Mouse (Mus musculus): ENCODE data around the gene Map1lc3b. TPM values are rescaled to one million over a fixed set of nuclear protein-coding genes. Genes with fewer than 3 reads are reported as not detected.
A peak's percentile ranks its signal among the peaks of the same experiment; 100 is the strongest.

The Map1lc3b gene
- polyA plus RNA-seq, 1 experiment from 2014 or later = 248 TPM

DNA sequence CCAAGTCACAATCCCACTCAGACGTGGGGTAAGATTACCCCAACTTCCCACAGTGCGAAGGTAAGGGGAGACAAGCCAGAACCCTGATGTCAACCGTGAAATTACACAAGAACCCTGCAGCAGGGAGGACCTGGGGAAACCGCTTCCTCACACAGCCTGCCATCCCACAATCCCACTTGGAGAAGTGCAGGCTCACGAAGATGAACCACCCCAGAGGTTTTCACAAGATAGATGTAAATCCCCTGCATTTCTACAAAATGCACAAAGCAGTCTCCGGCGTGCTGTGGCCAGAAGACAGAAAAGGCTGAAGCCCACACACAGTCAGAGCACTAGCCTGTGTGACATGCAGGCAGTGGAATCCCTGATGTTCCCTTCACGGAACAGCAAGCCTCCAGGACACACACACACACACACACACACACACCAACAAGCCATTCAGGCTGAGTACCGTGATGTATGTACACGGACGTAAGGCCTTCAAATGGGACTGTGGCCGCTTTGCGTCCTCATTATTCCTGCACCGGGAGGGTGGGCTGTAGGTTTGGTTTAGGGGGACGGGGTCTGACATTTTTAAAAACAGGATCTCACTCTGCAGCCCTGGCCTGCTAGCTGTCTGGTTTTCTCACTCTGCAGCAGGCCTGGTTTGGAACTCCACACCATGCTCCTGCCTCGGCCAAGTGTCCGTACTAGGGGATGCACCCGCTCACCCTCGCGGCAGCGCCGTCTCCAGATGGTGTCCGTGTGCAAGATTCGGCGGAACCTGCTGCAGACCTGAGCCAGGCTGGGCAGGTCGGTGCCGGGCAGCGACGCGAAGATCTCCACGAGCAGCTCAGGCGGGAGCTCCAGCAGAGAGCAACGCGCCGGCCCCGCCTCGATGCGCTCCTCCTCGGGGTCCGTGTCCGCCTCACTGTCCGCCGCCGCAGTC lies 12.1 kb upstream of the Map1lc3b start:
- Histone ChIP-seq H3K4me3 (replicated peaks) (peak overlapping the region; percentile 88), H3K36me3 (replicated peaks) (no peaks in the 10 kb centered on the region), H3K4me2 (peak overlapping the region; percentile 67), H3K27me3 (no peaks in the 10 kb centered on the region), H3K27ac (peak overlapping the region; percentile 69), H3K9me3 (no peaks in the 10 kb centered on the region), H3K9ac (peak overlapping the region; percentile 85), H3K4me1 (peaks cover 30% of the 10 kb centered on the region)
- ATAC-seq (ENCODE audit: low FRiP score) = peak; percentile 30; the same call in 1 of the 2 replicates
- 2% methylated on average over 43 of the region's 44 CpGs for WGBS

DNA sequence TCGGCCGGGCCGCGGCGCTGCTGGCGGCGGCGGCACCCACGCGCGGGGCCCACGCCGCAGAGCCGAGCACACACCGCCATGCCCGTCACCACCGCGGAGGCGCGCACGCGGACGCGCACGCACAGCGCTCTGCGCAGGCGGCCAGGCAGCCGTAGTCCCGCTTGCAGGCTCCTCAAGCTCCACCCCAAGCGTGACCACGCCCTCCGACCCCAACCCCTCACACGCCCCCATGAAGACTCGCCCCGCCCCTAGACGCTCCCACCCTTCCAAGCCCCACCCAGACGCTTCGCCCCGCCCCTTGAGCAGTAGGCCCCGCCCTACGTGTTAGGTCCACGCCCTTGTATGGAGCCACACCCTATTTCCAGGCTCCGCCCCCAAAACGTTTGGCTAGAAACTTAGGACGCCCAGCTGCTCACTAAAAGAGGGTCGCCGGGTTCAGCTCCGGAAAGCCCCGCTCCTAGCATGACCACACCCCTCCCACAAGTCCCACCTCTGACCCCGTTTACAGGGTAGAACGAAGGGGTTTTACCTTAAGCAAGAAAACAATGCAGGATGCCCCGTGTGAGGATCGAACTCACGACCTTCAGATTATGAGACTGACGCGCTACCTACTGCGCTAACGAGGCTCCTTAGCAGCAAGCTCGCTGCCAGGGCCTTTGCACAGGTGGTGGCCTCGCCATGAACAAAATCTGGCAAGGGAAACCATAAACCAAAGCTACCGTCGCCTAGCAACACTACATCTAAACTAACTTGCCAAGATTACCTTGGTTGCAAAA lies 11.3 kb upstream of the Map1lc3b start, which contains the start of gene Fbxo31:
Fbxo31 (minus strand) TSS at position 131 of the 776 bp plus-strand sequence.
- Histone ChIP-seq H3K4me2 (peak within 1 kb of the TSS; percentile 67), H3K4me3 (replicated peaks) (peak within 1 kb of the TSS; percentile 88), H3K27ac (peak within 1 kb of the TSS; percentile 69), H3K9ac (peak within 1 kb of the TSS; percentile 85), H3K36me3 (replicated peaks) (no peaks in the 10 kb centered on the region), H3K4me1 (peaks cover 30% of the 10 kb centered on the region), H3K27me3 (no peaks in the 10 kb centered on the region), H3K9me3 (no peaks in the 10 kb centered on the region)
- ATAC-seq (ENCODE audit: low FRiP score) = peak; percentile 95
- under 1% methylated on average over 62 of the region's 63 CpGs for WGBS

DNA sequence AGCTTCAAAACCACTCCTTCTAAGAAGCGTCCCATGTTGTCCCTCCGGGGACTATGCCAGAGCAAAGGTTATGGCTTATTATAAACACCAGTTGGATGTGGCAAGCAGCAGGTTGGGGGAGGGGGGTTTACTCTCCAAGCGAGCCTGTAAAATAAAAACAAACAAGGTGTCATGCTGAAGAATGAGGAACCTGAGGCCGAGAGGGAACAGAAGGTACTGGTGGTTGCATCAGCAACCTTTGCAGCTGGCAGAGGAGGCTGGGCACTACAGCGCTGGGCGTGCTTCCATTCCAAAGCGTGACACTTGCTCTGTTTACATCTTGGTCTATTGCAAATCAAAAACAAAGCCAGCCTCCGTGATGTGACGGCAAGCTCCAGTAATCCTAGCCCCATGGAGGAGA lies 9.7 kb upstream of the Map1lc3b start:
- Histone ChIP-seq H3K27me3 (no peaks in the 10 kb centered on the region), H3K36me3 (replicated peaks) (no peaks in the 10 kb centered on the region), H3K27ac (no peak overlapping the region), H3K4me2 (no peak overlapping the region), H3K9me3 (no peaks in the 10 kb centered on the region), H3K4me3 (replicated peaks) (no peak overlapping the region), H3K9ac (no peak overlapping the region), H3K4me1 (peaks cover 35% of the 10 kb centered on the region)
- ATAC-seq (ENCODE audit: low FRiP score) = no peak
- WGBS = 47% methylated on average over 9 of the region's 9 CpGs

DNA sequence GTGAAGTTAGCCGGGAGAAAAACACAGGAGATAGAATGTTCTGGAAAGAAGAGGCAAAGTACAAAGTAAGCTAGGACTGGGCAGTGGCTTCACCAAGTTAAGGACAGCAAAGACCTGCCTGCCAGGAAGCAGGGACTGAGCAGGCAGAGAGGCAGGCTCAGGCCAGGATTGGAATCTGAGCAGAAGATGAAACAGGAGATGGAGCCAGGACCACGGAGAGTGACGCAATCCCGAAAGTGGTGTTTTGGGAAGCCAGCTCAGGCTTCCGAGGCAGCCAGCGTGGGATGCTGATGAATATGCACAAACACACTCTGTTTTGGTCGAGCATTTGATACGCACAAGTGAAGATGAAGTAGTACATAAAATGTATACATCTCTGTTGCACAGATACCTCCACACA lies 6.5 kb upstream of the Map1lc3b start:
- Histone ChIP-seq H3K9me3 (no peaks in the 10 kb centered on the region), H3K36me3 (replicated peaks) (no peaks in the 10 kb centered on the region), H3K4me2 (no peak overlapping the region), H3K27ac (no peak overlapping the region), H3K4me1 (peaks cover 14% of the 10 kb centered on the region), H3K9ac (no peak overlapping the region), H3K4me3 (replicated peaks) (no peak overlapping the region), H3K27me3 (0 out of 2 replicates have a peak, but pooled peaks cover 3% of the 10 kb centered on the region)
- 65% methylated on average over 8 of the region's 8 CpGs for WGBS
- no peak for ATAC-seq (ENCODE audit: low FRiP score)

DNA sequence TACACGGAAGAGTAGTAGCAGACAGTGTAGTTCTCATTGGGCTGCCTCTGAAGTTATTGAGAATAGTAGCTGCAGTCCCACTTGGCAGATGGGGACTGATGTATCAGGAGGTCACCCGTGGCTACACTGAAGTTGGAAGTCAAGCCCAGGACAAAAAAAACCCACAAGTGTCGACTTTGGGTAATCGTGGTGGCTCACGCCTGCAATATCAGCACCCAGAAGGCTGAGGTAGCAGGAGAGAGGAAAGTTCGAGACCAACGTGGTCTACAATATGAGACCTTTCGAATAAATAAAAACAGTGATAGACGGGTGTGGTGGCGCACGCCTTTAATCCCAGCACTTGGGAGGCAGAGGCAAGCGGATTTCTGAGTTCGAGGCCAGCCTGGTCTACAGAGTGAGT lies 5.4 kb upstream of the Map1lc3b start:
- no peaks in the 10 kb centered on the region for H3K9me3 ChIP-seq
- H3K27ac ChIP-seq = no peak overlapping the region
- peak overlapping the region; percentile 71 for H3K4me2 ChIP-seq
- WGBS = 48% methylated on average over 13 of the region's 13 CpGs
- H3K4me1 ChIP-seq = peaks cover 10% of the 10 kb centered on the region
- H3K9ac ChIP-seq = no peak overlapping the region; the same call in 1 of the 2 replicates
- no peak for ATAC-seq (ENCODE audit: low FRiP score)
- H3K27me3 ChIP-seq = 0 out of 2 replicates have a peak, but pooled peaks cover 3% of the 10 kb centered on the region
- H3K36me3 ChIP-seq (replicated peaks) = no peaks in the 10 kb centered on the region
- H3K4me3 ChIP-seq (replicated peaks) = peak overlapping the region; percentile 61

DNA sequence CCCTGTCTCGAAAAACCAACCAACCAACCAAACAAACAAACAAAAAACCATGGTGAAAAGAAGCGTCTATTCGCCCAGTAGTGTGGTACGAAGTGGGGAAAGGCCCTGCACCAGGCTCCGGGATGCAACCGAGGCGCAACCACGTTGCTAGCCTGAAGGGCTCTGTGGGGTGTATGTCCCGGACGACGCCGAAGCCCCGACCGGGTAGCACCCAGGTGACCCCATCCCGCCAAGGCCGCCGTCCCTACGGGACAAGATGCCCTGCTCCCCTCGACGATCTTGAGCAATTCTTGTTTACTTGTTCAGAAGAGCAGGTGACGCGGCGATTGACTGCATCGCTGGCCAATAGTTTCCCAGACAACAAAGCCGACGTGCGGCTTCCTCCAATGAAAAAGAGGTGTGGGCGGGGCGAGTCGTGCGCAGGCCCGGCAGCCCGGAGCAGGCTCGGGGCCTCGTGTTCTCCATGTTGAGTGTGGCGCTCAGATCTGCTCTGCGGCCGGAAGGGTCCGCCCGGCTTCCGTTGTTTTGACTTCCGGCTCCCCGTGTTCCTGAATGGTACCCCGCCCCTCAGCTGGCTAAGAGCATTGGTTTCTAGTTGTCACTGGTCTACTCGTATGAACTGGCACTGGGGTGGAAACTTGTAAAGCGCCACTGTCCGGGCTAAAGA lies 4.9 kb upstream of the Map1lc3b start:
- ATAC-seq (ENCODE audit: low FRiP score) = peak; percentile 96
- Histone ChIP-seq H3K9ac (peak overlapping the region; percentile 59), H3K4me1 (peaks cover 13% of the 10 kb centered on the region), H3K27me3 (0 out of 2 replicates have a peak, but pooled peaks cover 3% of the 10 kb centered on the region), H3K4me2 (peak overlapping the region; percentile 71), H3K27ac (no peak overlapping the region), H3K4me3 (replicated peaks) (peak overlapping the region; percentile 61), H3K36me3 (replicated peaks) (no peaks in the 10 kb centered on the region), H3K9me3 (no peaks in the 10 kb centered on the region)
- WGBS = 1% methylated on average over 47 of the region's 47 CpGs

DNA sequence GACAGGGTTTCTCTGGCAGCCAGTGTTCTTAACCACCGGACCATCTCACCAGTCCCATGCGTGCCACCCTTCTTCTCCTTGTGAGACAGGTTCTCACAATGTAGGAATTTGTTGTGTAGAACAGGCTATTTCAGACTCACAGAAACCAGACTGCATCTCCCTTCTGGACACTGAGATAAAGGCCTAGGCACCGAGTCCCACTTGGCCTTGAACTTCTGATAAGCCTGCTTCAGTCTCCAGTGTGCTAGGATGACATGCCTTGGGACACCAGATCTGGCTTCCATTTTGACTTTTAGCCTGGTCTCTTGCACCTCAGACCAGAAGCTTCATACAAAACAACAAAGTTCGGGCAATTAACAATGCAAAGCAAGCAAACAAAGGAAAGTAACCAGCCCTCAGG lies 1.4 kb upstream of the Map1lc3b start:
- H3K36me3 ChIP-seq (replicated peaks) = peaks cover 6% of the 10 kb centered on the region
- WGBS = 83% methylated on average over 4 of the region's 4 CpGs
- no peak overlapping the region for H3K9ac ChIP-seq
- H3K4me2 ChIP-seq = no peak overlapping the region
- H3K4me3 ChIP-seq (replicated peaks) = no peak overlapping the region
- H3K27me3 ChIP-seq = 0 out of 2 replicates have a peak, but pooled peaks cover 3% of the 10 kb centered on the region
- peaks cover 34% of the 10 kb centered on the region for H3K4me1 ChIP-seq
- no peak overlapping the region for H3K27ac ChIP-seq
- ATAC-seq (ENCODE audit: low FRiP score) = no peak
- no peaks in the 10 kb centered on the region for H3K9me3 ChIP-seq

DNA sequence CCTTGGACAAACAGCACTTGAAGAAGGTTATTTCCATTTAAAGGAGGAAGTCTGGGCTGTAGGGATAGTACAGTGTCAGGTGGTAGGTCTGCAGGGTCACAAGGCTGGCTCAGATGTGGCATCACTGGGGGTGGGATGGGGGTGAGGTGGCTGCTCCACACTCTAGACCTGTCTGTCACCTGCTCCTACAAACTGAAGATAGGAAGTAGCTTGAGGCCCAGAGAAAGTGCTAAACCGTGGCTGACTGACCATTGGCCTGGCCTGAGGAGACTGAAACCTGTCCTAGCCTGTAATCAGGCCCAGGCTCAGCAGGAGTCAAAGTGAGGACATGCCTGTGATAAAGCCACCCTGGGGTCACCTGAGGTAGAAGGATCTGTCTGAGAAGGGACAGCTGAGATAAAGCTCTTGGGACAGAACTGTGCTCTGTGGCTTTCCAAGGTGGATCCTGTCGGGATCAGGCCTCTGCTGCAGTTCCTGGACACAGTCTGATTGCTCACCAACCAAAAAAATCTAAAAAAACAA lies 895 bp upstream of the Map1lc3b start:
- H3K4me1 ChIP-seq = peaks cover 34% of the 10 kb centered on the region
- no peaks in the 10 kb centered on the region for H3K9me3 ChIP-seq
- no peak for ATAC-seq (ENCODE audit: low FRiP score)
- H3K27me3 ChIP-seq = 0 out of 2 replicates have a peak, but pooled peaks cover 3% of the 10 kb centered on the region
- H3K4me3 ChIP-seq (replicated peaks) = no peak overlapping the region
- peak overlapping the region; percentile 84; the same call in 1 of the 2 replicates for H3K4me2 ChIP-seq
- H3K9ac ChIP-seq = no peak overlapping the region
- peaks cover 11% of the 10 kb centered on the region for H3K36me3 ChIP-seq (replicated peaks)
- WGBS = 45% methylated on average over 2 of the region's 2 CpGs
- H3K27ac ChIP-seq = no peak overlapping the region

DNA sequence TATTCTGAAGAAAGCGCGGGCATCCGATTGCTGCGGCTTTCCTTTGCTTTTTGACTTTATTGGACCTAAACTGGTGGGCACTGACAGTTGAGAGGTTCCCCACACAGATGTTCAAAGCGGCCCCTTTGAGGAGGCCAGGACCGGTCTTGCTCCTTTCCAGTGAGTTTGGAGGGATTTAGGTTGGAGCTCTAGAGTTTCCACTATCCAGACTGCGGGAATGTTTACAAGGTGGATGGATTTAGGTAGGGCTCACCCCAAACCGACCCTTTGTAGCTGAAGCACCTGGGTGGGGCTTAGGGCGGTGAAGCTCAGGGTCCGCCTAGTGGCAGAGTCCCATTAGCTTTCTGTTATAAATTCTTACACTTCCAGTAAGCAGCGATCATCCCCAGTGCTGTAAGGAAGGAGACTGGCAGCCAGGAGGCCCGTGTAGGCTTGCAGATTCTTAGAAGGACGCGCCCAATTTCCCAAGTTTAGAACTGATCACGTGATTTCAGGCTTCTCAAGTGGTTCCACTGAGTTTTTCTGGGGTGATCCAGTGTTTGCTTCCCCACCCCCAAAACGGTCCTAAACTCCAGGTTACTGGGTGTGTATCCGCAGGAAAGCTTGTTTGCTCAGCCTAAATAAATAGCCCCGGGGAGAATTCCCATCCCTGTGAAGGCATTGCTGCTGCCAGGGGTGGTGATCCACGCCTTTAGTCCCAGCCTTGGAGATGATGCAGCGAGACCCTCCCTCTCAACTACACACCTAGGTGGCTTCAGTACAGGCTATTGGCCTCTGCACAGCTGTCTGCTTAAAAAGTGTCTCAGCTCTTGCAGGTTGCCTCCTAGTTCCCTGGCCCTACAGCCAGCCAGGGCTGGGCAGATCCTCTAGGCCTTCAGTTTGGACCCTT lies 1.3 kb downstream of the Map1lc3b start:
- peaks cover 27% of the 10 kb centered on the region for H3K36me3 ChIP-seq (replicated peaks)
- H3K27ac ChIP-seq = peak overlapping the region; percentile 73; the same call in 1 of the 2 replicates
- peaks cover 26% of the 10 kb centered on the region for H3K4me1 ChIP-seq
- no peak for ATAC-seq (ENCODE audit: low FRiP score)
- 0 out of 2 replicates have a peak, but pooled peaks cover 3% of the 10 kb centered on the region for H3K27me3 ChIP-seq
- H3K4me3 ChIP-seq (replicated peaks) = peak overlapping the region; percentile 95
- H3K4me2 ChIP-seq = peak overlapping the region; percentile 84
- H3K9ac ChIP-seq = peak overlapping the region; percentile 83
- WGBS = 17% methylated on average over 20 of the region's 20 CpGs
- no peaks in the 10 kb centered on the region for H3K9me3 ChIP-seq

DNA sequence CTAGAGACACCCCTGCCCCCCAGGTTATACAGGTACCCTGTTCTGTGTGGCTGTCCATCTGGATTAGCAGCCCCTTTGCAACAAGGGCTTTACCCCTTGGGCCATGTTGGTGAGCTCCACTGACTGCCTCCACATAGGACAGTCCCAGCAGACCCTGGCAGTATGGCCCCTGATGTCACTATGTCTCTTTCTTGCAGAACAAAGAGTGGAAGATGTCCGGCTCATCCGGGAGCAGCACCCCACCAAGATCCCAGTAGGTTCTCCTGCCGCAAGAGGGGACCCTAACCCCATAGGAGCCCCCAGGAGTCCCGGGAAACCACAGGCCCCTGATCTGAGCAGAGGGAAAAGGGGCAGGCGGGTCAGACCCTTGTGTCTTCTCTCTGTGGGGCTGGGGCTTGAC lies 3.1 kb downstream of the Map1lc3b start:
- H3K4me2 ChIP-seq = no peak overlapping the region
- no peak overlapping the region for H3K9ac ChIP-seq
- no peak overlapping the region for H3K27ac ChIP-seq
- H3K36me3 ChIP-seq (replicated peaks) = peaks cover 43% of the 10 kb centered on the region
- H3K4me3 ChIP-seq (replicated peaks) = no peak overlapping the region
- H3K27me3 ChIP-seq = no peaks in the 10 kb centered on the region
- 85% methylated on average over 5 of the region's 5 CpGs for WGBS
- H3K4me1 ChIP-seq = peaks cover 26% of the 10 kb centered on the region
- no peaks in the 10 kb centered on the region for H3K9me3 ChIP-seq
- ATAC-seq (ENCODE audit: low FRiP score) = no peak

DNA sequence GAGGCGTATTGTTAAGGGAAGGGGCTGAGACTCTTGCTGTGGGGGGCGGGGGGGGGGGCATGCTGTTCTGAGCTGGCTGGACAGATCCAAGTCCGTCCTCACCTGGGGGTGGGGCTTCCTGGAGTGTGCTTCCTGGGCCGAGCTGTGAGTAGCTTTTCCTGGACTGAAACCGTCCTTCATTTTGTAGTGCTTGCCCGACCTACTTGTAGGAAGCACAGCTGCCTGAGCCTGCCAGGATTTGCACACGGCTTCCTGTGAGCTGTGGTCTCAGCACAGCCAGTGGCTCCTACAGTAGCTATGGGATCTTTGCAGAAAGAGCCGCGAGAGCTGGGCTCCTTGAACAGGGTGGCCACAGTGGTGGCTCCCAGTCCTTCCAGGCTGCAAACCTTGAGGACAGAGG lies 3.8 kb downstream of the Map1lc3b start:
- H3K27me3 ChIP-seq = no peaks in the 10 kb centered on the region
- no peak overlapping the region for H3K4me2 ChIP-seq
- H3K27ac ChIP-seq = no peak overlapping the region
- peaks cover 26% of the 10 kb centered on the region for H3K4me1 ChIP-seq
- H3K36me3 ChIP-seq (replicated peaks) = peaks cover 44% of the 10 kb centered on the region
- H3K9me3 ChIP-seq = no peaks in the 10 kb centered on the region
- ATAC-seq (ENCODE audit: low FRiP score) = no peak
- H3K9ac ChIP-seq = no peak overlapping the region
- WGBS = 81% methylated on average over 9 of the region's 9 CpGs
- H3K4me3 ChIP-seq (replicated peaks) = no peak overlapping the region

Measured in forebrain, embryonic 12.5 days (tissue).